Mouse (Mus musculus) intestine, embryonic 14.5 days (tissue): ENCODE data around the gene Rabl6. TPM values are rescaled to one million over a fixed set of nuclear protein-coding genes. Genes with fewer than 3 reads are reported as not detected.

Experiments used
- ATAC-seq: fragments of 200-750 bp; cut with Nextera tagmentation; replicated peaks from 2 replicates; pipeline ENCODE4 v1.8.0; 2017; ENCODE audit warnings: low read depth, moderate number of reproducible peaks, moderate TSS enrichment, moderate library complexity; ENCODE audit not compliant: low FRiP score, low TSS enrichment
- DNase-seq: peaks from one replicate; pipeline ENCODE4 v3.0.0-alpha.2; 2018; ENCODE audit warnings: low spot score
- H3K27ac ChIP-seq: fragments of 300-500 bp; sonication (generic); 2 replicates; pipeline ENCODE4 v1.5.1; 2014; ENCODE audit warnings: low read depth, mild to moderate bottlenecking, control low read depth
- H3K27me3 ChIP-seq: fragments of 300-500 bp; sonication (generic); replicated peaks from 2 replicates; pipeline ENCODE4 v1.6.1; 2014; ENCODE audit warnings: low read length, control low read depth; ENCODE audit not compliant: control insufficient read depth, insufficient read depth
- H3K36me3 ChIP-seq: fragments of 300-500 bp; sonication (generic); 2 replicates; pipeline ENCODE4 v1.6.1; 2014; ENCODE audit warnings: low read length, control low read depth; ENCODE audit not compliant: control insufficient read depth, insufficient read depth
- H3K4me1 ChIP-seq: fragments of 300-500 bp; sonication (generic); replicated peaks from 2 replicates; pipeline ENCODE4 v1.6.1; 2014; ENCODE audit warnings: low read length, control low read depth, mixed read lengths; ENCODE audit not compliant: control insufficient read depth, insufficient read depth
- H3K4me2 ChIP-seq: fragments of 300-500 bp; sonication (generic); 2 replicates; pipeline ENCODE4 v1.6.1; 2014; ENCODE audit warnings: low read length
- H3K4me3 ChIP-seq: fragments of 300-500 bp; sonication (generic); 2 replicates; pipeline ENCODE4 v1.5.1; 2014; ENCODE audit warnings: low read depth, low read length, control low read depth, mixed read lengths
- H3K9ac ChIP-seq: fragments of 300-500 bp; sonication (generic); 2 replicates; pipeline ENCODE4 v1.6.1; 2014; ENCODE audit warnings: mild to moderate bottlenecking, low read length
- H3K9me3 ChIP-seq: fragments of 300-500 bp; sonication (generic); 2 replicates; pipeline ENCODE4 v1.6.1; 2016; ENCODE audit warnings: low read length, control low read depth; ENCODE audit not compliant: control insufficient read depth
- WGBS: fragments of 180-500 bp; shearing (Covaris S2); extraction: QIAGEN DNeasy Blood & Tissue Kit; methylation state at CpG from one replicate; pipeline ENCODE4 v1.1.7; 2014; 5-methylcytosine and 5-hydroxymethylcytosine counted together
- polyA plus RNA-seq: library from polyadenylated mRNA; unstranded; fragments of >200 nt; fragmentation: Nextera tagmentation; extraction: Ambion mirVana; gene quantifications from 2 replicates; pipeline ENCODE4 v1.2.1, GENCODE M21; 2014

Rabl6 gene
- polyA plus RNA-seq, 1 experiment from 2014 or later: 65.6 TPM

DNA sequence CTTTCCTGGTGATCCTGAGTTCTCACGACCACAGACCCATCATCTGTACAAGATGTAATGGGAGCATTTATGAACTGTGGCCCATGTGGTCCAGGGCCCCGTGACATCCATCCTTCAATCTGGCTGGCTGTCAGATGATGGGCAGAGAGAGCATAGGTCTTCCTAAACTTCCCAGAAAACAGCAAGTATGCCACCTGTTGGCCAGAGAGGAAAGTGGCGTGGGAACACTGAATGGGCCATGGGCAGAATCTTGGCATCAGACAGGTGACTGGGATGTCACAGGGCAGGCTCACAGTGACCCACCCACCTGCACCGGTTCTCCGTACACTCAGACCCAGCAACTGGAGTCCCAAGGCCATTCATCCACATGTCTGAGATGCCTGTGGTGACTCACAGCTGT lies 57.1 kb downstream of the Rabl6 start:
- no peaks in the 10 kb centered on the region for H3K36me3 ChIP-seq
- H3K9ac ChIP-seq: no peak overlapping the region
- no peaks in the 10 kb centered on the region for H3K27me3 ChIP-seq
- H3K4me1 ChIP-seq: no peaks in the 10 kb centered on the region
- no peak overlapping the region for H3K4me2 ChIP-seq
- WGBS: 38% methylated on average over 5 of the region's 5 CpGs
- ATAC-seq: no peak
- H3K9me3 ChIP-seq: no peaks in the 10 kb centered on the region
- no peak overlapping the region for H3K4me3 ChIP-seq
- no peak overlapping the region for H3K27ac ChIP-seq
- DNase-seq: no peak

GRCm38 (mm10) chr2:25549021-25549991 lies 59.0 kb downstream of the Rabl6 start:
- Histone ChIP-seq H3K4me3 (no peak overlapping the region), H3K4me1 (peaks cover 7% of the 10 kb centered on the region), H3K27me3 (no peaks in the 10 kb centered on the region), H3K9ac (no peak overlapping the region), H3K36me3 (no peaks in the 10 kb centered on the region), H3K27ac (no peak overlapping the region), H3K9me3 (no peaks in the 10 kb centered on the region), H3K4me2 (no peak overlapping the region)
- ATAC-seq (no peak), DNase-seq (no peak)
- 71% methylated on average over 9 of the region's 9 CpGs for WGBS

DNA sequence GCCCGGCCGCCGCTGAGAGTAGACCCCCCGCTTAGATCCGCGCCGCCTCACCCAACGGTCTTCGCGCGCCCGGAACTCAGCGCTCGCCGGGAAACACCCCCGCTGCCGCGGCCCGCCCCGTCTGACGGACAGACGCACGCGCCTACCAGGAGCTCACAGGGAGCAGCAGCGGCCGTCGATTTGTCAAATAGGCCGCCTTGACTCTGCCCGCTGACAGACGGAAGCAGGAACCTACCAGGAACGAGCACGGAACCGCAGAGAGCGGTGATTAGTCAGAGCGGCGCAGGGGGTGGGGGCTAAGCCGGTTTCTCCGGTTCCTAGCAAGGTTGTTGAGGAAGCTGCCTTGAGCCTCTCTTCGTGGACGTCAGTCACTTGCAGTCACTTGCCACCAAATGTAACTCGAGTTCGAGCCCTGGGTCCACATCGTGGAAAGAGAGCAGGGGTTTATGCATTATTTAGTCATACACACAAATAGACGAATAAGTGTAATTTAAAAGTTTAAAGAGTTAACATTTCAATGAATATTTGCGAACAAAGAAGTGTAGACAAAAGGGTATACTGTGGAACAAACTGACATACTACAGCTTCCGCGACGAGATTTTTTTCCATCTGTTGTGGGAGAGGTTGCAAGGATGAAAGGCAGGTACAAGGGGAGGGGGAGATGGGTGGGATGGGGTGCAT lies 61.4 kb downstream of the Rabl6 start, which contains the start of gene Traf2:
Traf2 (minus strand) TSS at position 130 of the 681 bp plus-strand sequence.
- Histone ChIP-seq H3K4me3 (peak within 1 kb of the TSS; percentile 76), H3K27ac (peak within 1 kb of the TSS; percentile 67), H3K9ac (peak within 1 kb of the TSS; percentile 74), H3K36me3 (no peaks in the 10 kb centered on the region), H3K4me2 (peak within 1 kb of the TSS; percentile 88), H3K4me1 (peaks cover 7% of the 10 kb centered on the region), H3K27me3 (no peaks in the 10 kb centered on the region), H3K9me3 (no peaks in the 10 kb centered on the region)
- WGBS: 3% methylated on average over 48 of the region's 48 CpGs
- ATAC-seq (peak; percentile 97), DNase-seq (peak; percentile 98)

DNA sequence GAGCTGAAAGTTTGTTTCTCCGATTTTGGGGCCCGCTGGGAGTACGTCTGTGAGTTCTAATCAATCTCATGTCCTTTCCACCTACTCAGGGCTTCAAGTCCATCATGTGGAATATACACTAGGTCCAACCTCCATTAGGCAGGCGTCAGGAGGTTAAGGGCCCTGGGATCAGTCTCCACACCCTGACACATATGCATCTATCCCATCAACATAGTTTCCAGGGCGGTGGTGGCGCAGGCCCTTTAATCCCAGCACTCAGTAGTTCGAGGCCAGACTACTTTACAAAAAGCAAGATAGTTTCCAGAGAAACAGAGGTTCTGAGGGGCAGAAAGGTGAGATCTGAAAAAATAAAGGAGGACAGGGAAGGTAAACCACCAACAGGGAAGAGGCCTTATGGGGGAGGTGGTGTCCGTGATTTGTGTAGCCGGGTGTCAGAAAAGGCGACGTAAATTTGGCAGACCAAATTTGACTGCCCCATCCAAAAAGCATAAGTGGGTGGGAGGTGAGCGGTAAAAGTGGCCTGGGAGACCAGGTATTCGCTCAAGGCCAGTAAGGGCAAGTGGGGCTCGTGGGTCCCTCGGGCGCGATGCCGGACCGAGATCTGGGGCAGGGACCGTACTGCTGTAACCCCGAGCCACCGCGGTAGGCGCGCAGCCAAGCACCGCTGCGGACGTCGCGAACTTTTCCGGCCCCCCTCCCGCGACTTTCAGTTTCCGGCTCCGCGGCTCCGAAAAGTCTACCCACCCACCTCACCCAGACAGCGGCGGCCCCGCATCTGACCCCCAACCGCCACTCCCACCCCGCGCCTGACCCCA lies 62.1 kb downstream of the Rabl6 start:
- DNase-seq (no peak), ATAC-seq (peak; percentile 66)
- WGBS: 7% methylated on average over 43 of the region's 43 CpGs
- Histone ChIP-seq H3K4me3 (peak overlapping the region; percentile 76), H3K27me3 (no peaks in the 10 kb centered on the region), H3K36me3 (no peaks in the 10 kb centered on the region), H3K9me3 (no peaks in the 10 kb centered on the region), H3K4me2 (peak overlapping the region; percentile 88), H3K9ac (peak overlapping the region; percentile 74), H3K4me1 (peaks cover 7% of the 10 kb centered on the region), H3K27ac (peak overlapping the region; percentile 67)

DNA sequence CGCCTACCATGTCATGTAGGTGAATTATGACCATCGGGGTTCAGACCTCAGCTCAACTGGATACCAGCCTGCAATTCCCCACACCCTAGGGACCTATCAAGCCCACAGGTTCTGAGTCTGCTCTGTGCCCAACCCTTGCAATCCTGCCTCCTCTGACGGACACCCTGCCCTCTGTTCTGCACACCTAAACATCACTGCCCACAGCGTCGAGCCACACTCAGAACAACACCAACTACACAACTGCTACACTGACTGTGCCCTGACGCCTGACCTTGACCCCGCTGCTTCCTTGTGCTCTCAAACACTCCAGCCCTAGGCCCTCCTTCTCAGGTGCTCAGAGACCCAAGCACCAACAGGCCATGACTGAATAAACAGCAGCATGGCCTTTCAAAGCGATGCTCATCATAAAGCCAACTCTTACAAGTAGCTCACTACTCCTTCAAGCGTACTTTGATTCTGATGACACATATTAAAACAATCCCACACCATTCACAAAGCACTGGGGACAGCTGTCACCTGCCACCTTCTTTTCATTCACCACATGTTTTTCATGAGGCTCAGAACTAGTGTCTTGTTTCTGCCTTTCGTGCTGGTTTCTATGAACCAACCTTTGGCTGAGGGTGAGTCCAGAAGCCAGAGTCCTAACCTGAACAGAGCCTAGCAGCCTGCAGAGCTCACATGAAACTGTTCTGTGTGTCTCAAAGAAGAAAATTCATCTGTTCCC lies 66.5 kb downstream of the Rabl6 start:
- H3K27ac ChIP-seq: no peak overlapping the region
- no peak overlapping the region for H3K9ac ChIP-seq
- 70% methylated on average over 10 of the region's 10 CpGs for WGBS
- no peak for ATAC-seq
- no peak overlapping the region for H3K4me2 ChIP-seq
- peaks cover 7% of the 10 kb centered on the region for H3K4me1 ChIP-seq
- no peaks in the 10 kb centered on the region for H3K27me3 ChIP-seq
- peaks cover 15% of the 10 kb centered on the region for H3K36me3 ChIP-seq
- no peak for DNase-seq
- H3K4me3 ChIP-seq: no peak overlapping the region
- no peaks in the 10 kb centered on the region for H3K9me3 ChIP-seq

GRCm38 (mm10) chr2:25540541-25540948 lies 67.8 kb downstream of the Rabl6 start:
- Histone ChIP-seq H3K27me3 (no peaks in the 10 kb centered on the region), H3K4me1 (peaks cover under 1% of the 10 kb centered on the region), H3K9me3 (no peaks in the 10 kb centered on the region), H3K36me3 (peaks cover 28% of the 10 kb centered on the region), H3K4me3 (no peak overlapping the region), H3K4me2 (no peak overlapping the region), H3K9ac (no peak overlapping the region), H3K27ac (no peak overlapping the region)
- ATAC-seq (no peak), DNase-seq (no peak)
- 91% methylated on average over 4 of the region's 4 CpGs for WGBS

- Histone ChIP-seq H3K4me1 (no peaks in the 10 kb centered on the region), H3K9ac (no peak overlapping the region), H3K36me3 (peaks cover 65% of the 10 kb centered on the region), H3K27me3 (no peaks in the 10 kb centered on the region), H3K27ac (no peak overlapping the region), H3K4me2 (no peak overlapping the region), H3K4me3 (no peak overlapping the region), H3K9me3 (no peaks in the 10 kb centered on the region)
- no peak for ATAC-seq
- 94% methylated on average over 8 of the region's 8 CpGs for WGBS
- DNase-seq: no peak
These were observed 71.8 kb downstream of the Rabl6 start for GRCm38 (mm10) chr2:25536531-25536930.

DNA sequence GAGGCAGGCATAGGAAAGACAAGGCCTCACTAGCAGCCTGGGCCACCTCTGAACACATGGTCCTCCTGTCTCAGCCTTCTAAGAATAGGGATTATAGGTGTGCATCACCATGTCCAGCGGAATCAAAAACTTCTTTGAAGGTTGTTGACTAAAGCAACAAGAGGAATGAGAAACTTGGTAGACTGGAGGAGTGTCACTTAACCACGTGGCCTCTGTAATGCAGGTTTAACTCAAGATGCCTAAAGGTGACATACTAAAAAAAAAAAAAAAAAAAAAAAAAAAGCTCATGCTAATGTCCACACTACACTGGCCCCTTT lies 73.5 kb downstream of the Rabl6 start:
- H3K36me3 ChIP-seq: peaks cover 81% of the 10 kb centered on the region
- no peaks in the 10 kb centered on the region for H3K4me1 ChIP-seq
- H3K27me3 ChIP-seq: no peaks in the 10 kb centered on the region
- no peak overlapping the region for H3K4me2 ChIP-seq
- no peak overlapping the region for H3K9ac ChIP-seq
- ATAC-seq (no peak), DNase-seq (no peak)
- 97% methylated on average over 2 of the region's 2 CpGs for WGBS
- no peaks in the 10 kb centered on the region for H3K9me3 ChIP-seq
- no peak overlapping the region for H3K4me3 ChIP-seq
- H3K27ac ChIP-seq: no peak overlapping the region
